Mouse (Mus musculus) bone marrow macrophage, adult 2 months (primary cell): ENCODE measurements around the gene Atf7.

Experiments
- CTCF ChIP-seq: IDR thresholded peaks from 2 replicates; pipeline ENCODE4 v1.5.1; 2012; ENCODE audit warnings: low read depth, mild to moderate bottlenecking, low read length, moderate library complexity
- POLR2A ChIP-seq: IDR thresholded peaks from 2 replicates; pipeline ENCODE4 v1.6.1; 2012; ENCODE audit warnings: mild to moderate bottlenecking, low read depth, low read length, borderline replicate concordance

DNA sequence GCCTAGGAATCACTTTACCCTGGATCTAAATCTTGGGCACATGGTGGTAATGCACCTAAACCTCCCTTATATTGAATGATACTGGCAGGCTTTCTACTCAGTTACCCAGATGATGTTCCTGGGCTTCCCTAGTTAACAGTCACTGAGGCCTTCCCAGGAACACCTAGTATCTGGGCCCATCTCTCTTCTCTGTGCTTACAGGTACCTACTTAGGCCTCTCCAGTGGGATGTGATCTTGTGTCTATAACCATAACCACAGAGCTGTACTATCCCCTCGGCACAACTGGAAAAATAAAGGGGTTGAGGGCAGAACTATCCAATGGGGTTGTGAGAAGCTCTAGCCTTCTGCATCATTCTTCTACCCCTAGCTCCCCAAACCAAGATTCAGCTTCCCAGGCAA lies 118.4 kb downstream of the Atf7 start:
- TF ChIP-seq CTCF (no peak), POLR2A (no peak)
